Mouse (Mus musculus) T-cell, adult 2 months (primary cell): ENCODE measurements around the gene Tk2.
"Not testable (repeated sequence)": the region's sequence is repeated elsewhere in the genome, so short reads cannot be mapped to it uniquely, and the experiment has no call there.

Experiments
- DNase-seq: peaks from one replicate; pipeline ENCODE4 v3.0.0; 2022; ENCODE audit warnings: low spot score

Gene Tk2

GRCm38 (mm10) chr8:104248276-104248675 lies at the start of gene Tk2:
Tk2 (minus strand) TSS chr8:104248558.
- peak; percentile 81 for DNase-seq

GRCm38 (mm10) chr8:104294396-104294795 lies 46.0 kb upstream of the Tk2 start:
- DNase-seq = no peak

- not testable (repeated sequence) for DNase-seq
Measured at GRCm38 (mm10) chr8:104293081-104293480, 44.7 kb upstream of the Tk2 start, which contains the start of gene Cmtm2a. Cmtm2a (minus strand) TSS chr8:104293181.

GRCm38 (mm10) chr8:104268937-104269440 lies 20.6 kb upstream of the Tk2 start:
- DNase-seq = no peak

GRCm38 (mm10) chr8:104268368-104268767 lies 20.0 kb upstream of the Tk2 start:
- no peak for DNase-seq

GRCm38 (mm10) chr8:104264271-104264935 lies 16.0 kb upstream of the Tk2 start:
- not testable (repeated sequence) for DNase-seq

DNA sequence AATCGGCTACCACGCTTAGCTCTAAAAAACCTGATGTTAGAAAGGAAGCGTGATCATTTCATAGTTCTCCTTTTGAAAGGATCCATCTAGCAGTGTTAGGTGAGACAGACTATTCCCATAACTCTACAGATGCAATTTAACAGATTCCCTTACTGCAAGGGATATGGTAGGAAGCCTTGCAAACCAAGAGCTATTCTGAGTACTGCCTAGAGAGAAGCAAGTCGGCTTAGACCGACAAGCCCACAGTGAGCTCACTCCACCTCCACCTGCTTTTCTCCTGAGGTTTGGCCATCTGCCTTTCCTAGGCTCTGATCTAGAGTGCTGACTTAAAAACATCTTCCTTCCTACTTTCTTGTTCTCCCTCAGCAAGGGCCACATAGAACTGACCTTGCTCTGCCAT lies 13.4 kb upstream of the Tk2 start:
- not testable (repeated sequence) for DNase-seq

- DNase-seq = peak; percentile 72
Measured at GRCm38 (mm10) chr8:104253016-104253415, 4.7 kb upstream of the Tk2 start.

- DNase-seq = no peak
Measured at GRCm38 (mm10) chr8:104251461-104251860, 3.1 kb upstream of the Tk2 start.

DNA sequence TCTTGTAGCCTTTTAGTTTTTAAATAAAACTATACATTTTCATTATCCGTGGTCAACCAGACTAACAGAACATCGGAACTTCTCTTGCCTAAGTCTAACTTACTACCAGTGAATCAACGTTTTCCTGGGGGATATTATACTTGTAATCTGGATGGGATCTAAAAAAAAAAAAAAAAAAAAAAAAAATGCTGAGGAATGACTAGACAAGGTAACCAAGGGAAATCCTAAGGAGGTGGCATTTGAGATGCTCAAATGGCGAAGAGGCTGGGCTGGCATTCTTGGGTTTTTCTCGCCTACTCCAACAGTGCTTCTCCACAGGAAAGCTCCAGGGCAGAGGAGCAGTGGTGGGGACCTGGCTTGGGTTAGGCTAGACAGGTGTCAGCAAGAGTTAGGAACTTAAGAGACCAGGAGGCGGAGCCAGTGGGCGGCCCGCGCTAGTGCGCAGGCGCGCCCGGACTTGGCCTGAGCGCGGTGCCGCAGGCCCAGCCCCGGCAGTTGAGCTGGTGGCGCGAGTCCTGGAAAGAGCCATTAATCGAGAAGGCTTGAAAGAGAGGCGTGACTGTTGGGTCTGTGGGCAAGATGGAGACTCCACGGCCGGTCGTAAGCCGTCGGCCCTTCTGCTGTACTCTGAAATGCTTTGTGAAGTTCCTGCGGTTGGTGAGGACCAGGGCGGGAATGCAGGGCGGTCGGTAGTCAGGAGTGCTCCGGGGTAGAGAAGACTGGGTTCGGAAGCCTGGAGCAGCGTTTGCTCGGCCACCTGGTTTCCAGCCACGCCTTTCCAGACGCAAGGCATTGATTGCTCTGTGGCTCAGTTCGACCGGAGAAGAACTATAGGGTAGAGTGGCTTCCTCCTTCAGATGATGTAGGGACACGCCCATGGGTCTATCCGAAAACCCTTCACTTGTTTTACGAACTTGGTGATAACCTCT lies 2.3 kb upstream of the Tk2 start, which contains the start of gene Cklf:
Gene Cklf (plus strand): TSS at position 423 of the 929 bp plus-strand sequence.
- peak; percentile 72 for DNase-seq

DNA sequence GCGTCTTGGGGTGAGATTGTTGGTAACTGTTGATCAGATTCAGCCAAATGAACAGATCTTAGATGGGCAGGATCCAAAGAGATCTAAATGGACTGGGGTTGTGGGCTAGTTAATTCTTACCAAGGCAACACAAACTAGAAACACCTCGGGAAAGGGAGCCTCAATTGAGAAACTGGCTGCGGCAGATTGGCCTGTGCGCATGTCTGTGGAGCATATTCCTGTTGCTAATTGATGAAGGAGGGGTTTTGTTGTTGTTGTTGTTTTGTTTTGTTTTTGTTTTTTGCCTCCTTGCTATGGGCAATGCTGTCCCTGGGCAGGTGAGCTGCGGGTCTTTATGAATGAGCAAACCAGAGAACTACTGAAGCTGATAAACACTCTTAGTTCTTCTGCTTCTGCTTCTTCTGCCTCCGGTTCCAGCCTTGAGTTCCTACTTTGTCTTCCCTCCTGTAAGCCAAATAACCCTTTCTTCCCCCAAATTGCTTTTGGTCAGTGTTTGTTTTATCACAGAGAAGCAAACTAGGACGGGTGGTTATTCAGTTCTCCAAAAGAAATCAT lies 1.2 kb upstream of the Tk2 start:
- DNase-seq = no peak

GRCm38 (mm10) chr8:104247908-104248275 lies 466 bp downstream of the Tk2 start:
- peak; percentile 53 for DNase-seq

- DNase-seq = peak; percentile 80
Measured at GRCm38 (mm10) chr8:104247054-104247907, 1.1 kb downstream of the Tk2 start.

GRCm38 (mm10) chr8:104246621-104247020 lies 1.7 kb downstream of the Tk2 start:
- DNase-seq = no peak

DNA sequence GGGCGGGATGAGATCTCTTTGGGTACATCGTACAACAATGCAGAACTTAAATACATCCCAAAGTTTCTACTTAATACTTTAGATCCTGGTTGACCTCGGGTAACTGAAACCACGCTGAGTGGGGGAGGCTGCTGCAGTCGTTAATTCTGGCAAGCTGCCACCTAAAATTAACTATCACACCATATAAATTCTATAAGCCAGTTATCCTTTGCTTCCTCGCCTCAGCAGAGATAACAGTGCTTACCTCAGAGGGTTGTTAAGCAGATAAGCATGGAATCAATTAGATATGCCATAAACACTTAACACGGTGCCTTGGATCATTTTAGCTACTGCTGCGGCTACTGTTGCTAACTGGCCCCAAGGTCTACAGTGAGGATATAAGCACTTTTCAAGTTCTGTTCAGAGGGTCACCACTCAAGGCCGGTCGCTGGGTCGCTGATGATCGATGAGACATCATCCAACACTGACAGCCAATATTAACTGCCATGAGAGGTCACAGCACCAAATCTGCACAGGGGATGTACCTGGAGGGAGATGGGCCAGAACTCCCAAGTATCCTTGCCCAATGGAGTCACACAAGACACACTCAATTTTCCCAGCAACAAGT lies 6.2 kb downstream of the Tk2 start:
- DNase-seq = no peak

GRCm38 (mm10) chr8:104239418-104239861 lies 8.9 kb downstream of the Tk2 start:
- DNase-seq = peak; percentile 74

GRCm38 (mm10) chr8:104234573-104234972 lies 13.8 kb downstream of the Tk2 start:
- no peak for DNase-seq

DNA sequence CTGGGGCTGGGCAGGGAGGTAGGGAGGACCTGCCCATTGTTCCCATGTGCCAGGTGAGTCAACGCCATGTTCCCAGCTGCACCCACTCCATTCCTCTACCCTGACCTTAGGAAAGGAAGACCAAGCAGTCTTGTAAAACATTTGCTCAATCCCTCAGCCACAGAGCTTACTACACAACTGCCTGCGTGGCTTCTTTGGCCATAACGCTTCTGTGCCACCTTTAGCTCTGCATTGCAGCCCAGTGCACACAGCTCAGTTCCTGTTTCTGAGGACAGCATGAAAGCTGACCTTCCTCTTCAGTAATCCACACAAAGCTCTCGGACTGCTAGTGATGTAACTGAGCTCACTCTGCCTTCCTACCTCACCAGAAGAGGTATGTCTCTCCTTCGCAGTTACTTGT lies 15.4 kb downstream of the Tk2 start:
- DNase-seq = no peak

DNA sequence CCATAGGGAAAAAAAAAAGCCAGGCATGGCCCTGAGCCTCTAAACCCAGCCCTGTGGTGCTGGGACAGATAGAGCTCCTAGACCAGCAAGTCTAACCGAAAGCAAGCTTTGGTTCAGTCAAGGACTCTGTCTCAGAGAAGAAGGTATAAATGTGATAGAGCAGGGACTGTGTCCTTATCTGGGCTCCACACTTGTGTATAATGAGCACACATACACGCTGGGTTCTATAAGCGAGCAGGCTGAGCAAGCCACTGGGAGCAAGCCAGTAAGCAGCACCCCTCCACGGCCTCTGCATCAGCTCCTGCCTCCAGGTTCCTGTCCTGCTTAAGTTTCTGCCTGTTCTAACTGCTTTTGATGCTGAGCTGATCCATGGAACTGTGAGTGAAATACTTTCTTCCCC lies 16.3 kb downstream of the Tk2 start:
- no peak for DNase-seq

DNA sequence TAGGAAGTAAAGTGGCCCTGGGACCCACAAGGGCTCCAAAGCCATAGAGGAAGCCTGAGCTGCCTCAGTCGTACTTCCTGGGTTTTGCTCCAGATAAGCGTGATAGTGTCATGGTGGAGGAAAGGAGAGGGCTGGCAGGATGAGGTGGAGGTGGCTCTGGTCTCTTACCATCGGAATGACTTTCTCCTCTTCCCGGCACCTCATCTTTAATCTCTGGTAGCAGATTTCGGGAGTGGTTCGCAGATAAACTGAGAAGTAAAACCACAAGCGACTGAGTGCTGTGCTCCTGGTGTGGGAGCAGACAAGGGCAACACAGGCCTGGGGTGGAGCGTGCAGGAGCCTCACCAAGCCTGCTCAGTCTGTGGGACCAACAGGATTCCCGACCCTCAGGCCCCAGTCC lies 18.0 kb downstream of the Tk2 start:
- no peak for DNase-seq

DNA sequence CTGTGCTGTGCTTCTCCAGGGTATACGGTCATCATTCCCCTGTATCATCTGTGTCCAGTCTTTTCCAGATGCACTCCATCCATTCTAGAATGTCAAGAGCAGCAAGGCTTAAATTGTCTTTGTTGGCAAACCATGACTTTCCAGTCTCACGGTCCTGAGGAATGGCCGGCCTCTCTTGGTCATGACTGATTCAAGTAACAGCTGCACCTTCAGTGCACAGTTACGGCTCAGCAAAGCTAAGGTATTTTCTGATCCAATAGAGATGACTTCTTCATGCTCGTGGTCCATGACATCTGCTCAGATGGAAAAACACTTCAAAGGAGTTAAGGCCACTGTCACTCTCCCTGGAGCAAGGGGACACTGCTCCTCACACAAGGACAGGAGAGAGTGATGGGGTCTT lies 21.3 kb downstream of the Tk2 start:
- no peak for DNase-seq
